21 mouse cellular contexts compared by ENCODE assay signal in genomic region chr1:179229515-179229914, GRCm38 (mm10).
DNase-seq lines count a peak whose midpoint lies in the region.
"Had no signal": no experiment of that assay in that cellular context is flagged by ENCODE, and none has a peak within 500 bp of the region (broad histone marks: within the 10 kb centered on the region; RNA-seq: fewer than 3 reads in every experiment).

No protein-coding gene starts in this region.

- H3K4me1 ChIP-seq in limb, embryonic 10.5 days: peaks cover 47% of the 10 kb centered on the region
- H3K4me1 ChIP-seq: liver, embryonic 13.5 days had no signal

- H3K27me3 ChIP-seq in limb, embryonic 10.5 days (ENCODE audit: low read depth, poor library complexity, severe bottlenecking): no peaks in the 10 kb centered on the region
- H3K27me3 ChIP-seq: liver, embryonic 13.5 days; midbrain, embryonic 12.5 days; neural tube, embryonic 15.5 days had no signal

- no peaks in the 10 kb centered on the region for H3K9me3 ChIP-seq in limb, embryonic 10.5 days (replicated peaks)
- H3K9me3 ChIP-seq: forebrain, embryonic 10.5 days; liver, embryonic 13.5 days; midbrain, embryonic 12.5 days; neural tube, embryonic 15.5 days had no signal

- H3K27ac ChIP-seq in limb, embryonic 10.5 days: peak overlapping the region; percentile 26
- H3K27ac ChIP-seq: forebrain, embryonic 10.5 days; liver, embryonic 13.5 days; midbrain, embryonic 12.5 days; neural tube, embryonic 15.5 days; stomach, postnatal 0 days had no signal

- peak; percentile 32 for DNase-seq in thymus, postnatal 0 days (ENCODE audit: low spot score)
- no peak for DNase-seq in thymus, adult 18-20 months
- DNase-seq in T-cell, adult 2 months (ENCODE audit: low spot score): peak; percentile 8
- DNase-seq in limb, embryonic 10.5 days (ENCODE audit: low spot score): no peak
- DNase-seq in spleen, postnatal 4 days (ENCODE audit: low spot score in 2 of 2): no peak
- DNase-seq in frontal cortex, postnatal 10 days (ENCODE audit: low spot score in 2 of 2): no peak
- no peak for DNase-seq in spleen, postnatal 36 days (ENCODE audit: low spot score in 2 of 2)
- DNase-seq: adrenal gland, postnatal 36 days; cerebellum, adult 9-11 months; gastrocnemius, postnatal 36 days; heart, postnatal 4 days; kidney, adult 18-20 months; liver, embryonic 13.5 days; lung, adult 2 months; lung, postnatal 14 days; right cerebral cortex, adult 18-20 months; right cerebral cortex, postnatal 4 days had no signal

- H3K4me3 ChIP-seq in limb, embryonic 10.5 days: no peak overlapping the region
- H3K4me3 ChIP-seq: forebrain, embryonic 10.5 days; liver, embryonic 13.5 days; midbrain, embryonic 12.5 days; neural tube, embryonic 15.5 days had no signal

- no peaks in the 10 kb centered on the region for H3K36me3 ChIP-seq in limb, embryonic 10.5 days
- H3K36me3 ChIP-seq: forebrain, embryonic 10.5 days; liver, embryonic 13.5 days; midbrain, embryonic 12.5 days; neural tube, embryonic 15.5 days had no signal

- 65% methylated on average over 3 of the region's 3 CpGs for WGBS in limb, embryonic 10.5 days

Comparison
In these comparisons a context has a peak if more than half of its experiments do, and no peak if none do; other contexts are left out.
1. DNase-seq: peak in thymus, postnatal 0 days (single experiment) and T-cell, adult 2 months (single experiment); none in thymus, adult 18-20 months (0 of 2), limb, embryonic 10.5 days (single experiment), spleen, postnatal 4 days (0 of 2), frontal cortex, postnatal 10 days (0 of 2) and spleen, postnatal 36 days (0 of 2).